Mouse (Mus musculus) thymus, postnatal 4 days (tissue): ENCODE measurements around the gene Rps29.
A peak's percentile ranks its signal among the peaks of the same experiment; 100 is the strongest.
"Not testable (repeated sequence)": the region's sequence is repeated elsewhere in the genome, so short reads cannot be mapped to it uniquely, and the experiment has no call there.

Experiments used
- DNase-seq: peaks from one replicate; pipeline ENCODE4 v3.0.0; 2021

The Rps29 gene

DNA sequence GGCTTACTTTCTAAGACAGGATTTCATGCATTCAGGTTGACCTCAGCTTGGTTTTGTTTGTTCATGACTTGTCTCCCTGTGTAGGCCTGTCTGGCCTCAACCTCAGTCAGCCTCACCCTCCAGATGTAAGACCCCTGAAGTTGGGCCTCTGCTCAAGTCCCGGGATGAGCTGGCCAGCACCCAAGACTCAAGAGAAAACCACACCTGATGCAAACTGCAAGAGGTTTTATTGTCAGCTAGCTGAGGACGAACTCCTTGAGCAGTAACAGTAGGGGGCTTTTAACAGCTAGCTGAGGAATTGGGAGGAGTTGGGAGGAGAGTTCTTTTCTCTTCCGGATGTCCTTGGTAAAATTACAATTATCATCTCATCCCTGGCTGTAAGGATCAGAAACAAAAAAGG, 18.5 kb upstream of the Rps29 start:
- DNase-seq, result no peak

DNA sequence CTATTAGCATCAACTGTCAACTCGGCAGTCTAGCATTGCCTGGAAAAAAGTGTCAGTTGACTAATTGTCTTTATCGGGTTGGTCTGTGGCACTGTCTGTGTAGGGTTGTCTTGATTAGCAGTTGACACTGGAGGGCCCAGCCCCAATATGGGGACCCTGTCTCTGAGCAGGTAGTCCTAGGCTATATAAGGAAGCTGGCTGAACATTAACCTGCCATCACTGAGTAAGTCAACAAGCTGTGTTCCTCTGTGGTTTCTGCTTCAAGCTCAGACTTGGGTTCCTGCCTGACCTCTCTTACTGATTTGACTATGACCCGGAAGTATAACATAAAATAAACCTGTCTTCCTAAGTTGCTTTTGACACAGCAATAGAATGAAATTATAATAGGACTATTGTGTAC, 17.0 kb upstream of the Rps29 start:
- no peak for DNase-seq

DNA sequence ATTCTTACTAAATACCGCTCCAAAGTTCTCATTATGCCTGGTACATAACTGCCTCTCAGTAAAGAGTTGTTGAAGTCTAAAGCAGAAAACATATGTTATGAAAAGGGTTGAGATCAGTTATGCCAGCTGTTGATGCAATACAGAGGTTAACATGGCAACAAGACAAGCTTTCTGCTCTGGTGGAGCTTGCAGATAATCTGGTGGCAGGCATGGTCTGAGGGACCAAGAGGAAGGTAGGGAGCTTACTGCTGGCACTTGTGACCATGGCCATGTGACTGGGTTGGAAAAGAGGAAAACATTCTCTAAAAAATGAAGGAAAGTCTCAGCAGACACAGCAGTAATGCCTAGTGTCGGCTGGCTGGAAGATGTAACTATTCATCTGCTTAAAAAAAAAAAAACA, 12.3 kb upstream of the Rps29 start:
- DNase-seq, result no peak

DNA sequence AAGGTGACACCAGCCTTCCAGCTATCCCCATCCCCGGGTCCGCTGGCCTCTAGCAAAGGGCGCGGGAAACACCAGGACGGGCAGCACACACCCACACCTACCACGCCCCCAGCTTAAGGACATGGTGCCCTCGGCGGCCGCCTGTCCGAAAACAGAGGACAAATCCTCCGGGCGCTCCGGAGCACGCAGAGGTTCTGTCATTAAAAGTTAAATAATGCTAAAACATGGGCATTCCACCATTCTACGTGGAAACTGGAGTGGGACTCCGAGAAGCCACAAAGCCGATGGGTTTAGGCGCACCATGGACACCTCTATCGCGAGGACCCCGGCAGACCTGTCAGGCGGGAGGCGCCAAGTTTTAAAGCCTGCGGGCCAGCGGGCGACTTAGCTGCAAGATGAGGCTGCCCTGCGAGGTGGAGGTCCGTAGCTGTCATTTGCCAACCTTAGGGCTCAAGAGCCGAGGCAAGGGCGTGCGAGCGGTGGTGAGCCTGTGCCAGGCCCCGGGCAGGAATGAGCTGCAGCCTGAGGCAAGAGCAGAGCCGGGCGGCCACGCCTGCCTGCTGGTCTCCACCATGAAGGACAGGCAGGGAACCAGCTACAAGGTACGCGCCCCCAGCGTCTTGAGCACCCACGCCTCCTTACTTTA, 9.6 kb upstream of the Rps29 start, which contains the start of gene Lrr1:
Lrr1 (plus strand) TSS at position 354 of the 646 bp plus-strand sequence.
- DNase-seq, result peak; percentile 88

DNA sequence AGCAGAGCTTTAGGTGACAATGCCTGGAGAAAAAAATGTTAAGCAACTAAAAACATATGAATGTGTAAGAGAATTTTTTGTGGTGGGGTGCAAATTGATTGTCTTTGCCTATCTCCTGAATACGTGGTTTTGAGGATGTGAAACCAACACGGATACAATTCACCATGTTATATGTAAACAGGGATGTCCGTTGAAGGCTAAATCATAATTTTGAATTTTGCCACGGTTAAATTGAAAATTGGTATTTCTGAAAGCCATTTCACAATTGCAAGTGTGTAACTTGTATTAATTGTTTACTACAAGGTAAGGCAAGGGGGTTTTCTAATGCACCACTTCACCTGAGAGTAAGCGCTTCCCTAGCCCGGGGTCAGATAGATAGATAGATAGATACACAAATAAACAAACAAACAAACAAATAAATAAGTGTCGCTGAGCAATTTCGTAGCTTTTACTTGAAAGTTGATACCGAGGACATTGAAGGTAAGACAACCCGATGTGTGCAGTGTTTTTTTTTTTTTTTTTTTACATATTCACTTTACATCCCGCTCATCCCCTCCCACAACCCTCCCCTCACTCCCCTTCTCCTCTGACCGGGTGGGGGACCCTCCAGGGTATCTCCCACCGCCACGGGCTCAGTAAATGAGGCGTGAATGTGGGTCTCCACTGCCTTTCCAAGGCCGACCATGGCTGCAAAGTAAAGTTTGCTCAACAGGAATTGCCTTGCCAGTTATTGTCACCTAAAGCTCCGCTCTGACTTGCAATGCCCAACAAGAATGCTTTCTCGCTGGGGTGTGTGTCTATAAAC, 8.9 kb upstream of the Rps29 start:
- no peak for DNase-seq

DNA sequence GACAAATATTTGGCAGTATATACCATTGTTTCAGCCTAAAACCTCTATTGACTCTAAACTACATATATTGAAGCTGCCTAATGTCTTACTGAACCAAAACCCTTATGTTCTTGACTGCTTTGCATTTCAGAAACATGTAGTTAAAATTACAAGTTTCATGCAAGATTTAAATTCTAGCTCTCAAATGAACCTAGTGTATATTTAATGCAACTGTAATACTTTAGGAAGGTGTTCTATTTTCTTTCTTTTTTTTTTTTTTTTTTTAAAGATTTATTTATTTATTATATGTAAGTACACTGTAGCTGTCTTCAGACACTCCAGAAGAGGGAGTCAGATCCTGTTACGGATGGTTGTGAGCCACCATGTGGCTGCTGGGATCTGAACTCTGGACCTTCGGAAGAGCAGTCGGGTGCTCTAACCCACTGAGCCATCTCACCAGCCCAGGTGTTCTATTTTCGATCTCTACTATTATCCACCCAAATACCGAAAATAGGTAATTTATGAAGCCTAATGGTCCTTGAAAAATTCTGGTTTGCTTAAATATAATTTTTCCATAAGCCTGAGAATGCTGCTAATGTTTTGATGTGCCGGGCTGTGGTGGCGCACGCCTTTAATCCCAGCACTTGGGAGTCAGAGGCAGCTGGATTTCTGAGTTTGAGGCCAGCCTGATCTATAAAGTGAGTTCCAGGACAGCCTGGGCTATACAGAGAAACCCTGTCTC, 8.0 kb upstream of the Rps29 start:
- not testable (repeated sequence) for DNase-seq

DNA sequence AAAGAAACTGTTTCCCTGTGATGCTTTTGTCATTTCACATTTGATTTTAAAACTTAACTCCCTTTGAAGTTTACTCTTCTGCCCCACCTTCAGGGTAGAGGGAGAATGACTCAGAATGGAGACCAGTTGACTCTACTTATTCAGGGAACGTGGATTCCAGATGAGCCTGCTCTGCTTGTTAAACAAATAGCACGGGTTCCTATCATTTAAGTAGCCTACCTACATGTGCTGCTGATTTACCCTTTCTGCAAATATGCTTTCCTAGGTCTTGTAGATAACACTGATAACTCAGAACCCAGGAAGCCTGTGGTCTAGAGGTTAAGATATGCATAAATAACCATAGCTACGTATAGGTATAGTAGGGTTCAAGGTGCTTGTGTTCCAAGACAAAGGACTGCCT, 5.9 kb upstream of the Rps29 start:
- DNase-seq, result no peak

DNA sequence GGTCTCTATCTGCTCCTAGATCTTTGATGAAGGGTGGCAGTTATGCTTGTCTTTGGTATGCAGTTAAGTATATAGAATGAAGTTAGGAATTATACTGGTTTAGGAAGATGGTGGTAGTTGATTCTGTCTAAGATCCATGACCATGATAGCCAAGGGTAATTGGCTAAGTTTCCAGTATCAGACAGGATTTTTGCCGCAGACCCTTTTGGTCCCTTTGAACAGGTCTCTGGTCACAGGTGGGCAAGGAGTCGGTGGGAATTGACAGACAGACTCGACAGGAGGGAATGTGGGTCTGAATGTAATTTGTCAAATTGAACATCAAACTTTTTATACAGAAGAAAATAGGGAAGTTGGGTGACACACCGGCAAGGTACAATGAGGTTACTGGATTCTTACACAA, 4.6 kb upstream of the Rps29 start:
- DNase-seq, result not testable (repeated sequence)

DNA sequence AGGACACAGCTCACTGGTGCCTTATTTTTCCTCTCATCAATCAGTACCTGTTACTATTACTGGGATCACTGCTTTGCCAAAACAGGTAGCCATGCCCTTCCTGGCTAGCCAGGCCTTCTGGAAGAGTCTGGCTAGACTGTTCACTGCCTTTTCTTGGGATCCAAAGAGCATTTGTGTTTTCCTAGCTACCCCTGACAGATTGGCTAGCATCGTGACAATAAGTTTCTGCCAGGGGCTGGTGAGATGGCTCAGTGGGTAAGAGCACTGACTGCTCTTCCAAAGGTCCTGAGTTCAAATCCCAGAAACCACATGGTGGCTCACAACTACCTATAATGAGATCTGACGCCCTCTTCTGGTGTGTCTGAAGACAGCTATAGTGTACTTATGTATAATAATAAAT, 1.7 kb upstream of the Rps29 start:
- DNase-seq, result not testable (repeated sequence)

DNA sequence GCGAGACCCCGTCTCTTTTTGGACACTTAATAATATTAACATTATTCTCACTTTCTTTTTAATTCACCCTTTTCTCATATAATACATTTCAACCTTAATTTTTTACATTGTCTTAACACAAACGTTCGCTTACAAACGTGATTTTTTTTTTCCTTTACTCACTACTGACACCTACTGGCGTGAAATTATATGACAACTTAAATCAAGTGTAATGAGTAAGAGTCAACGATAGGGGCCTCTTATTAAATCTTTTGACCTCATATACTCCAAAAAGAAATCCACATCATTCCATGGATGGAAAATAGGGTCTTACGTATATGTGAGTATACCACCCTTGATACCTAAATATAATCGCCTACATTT, 573 bp upstream of the Rps29 start:
- peak; percentile 18 for DNase-seq

DNA sequence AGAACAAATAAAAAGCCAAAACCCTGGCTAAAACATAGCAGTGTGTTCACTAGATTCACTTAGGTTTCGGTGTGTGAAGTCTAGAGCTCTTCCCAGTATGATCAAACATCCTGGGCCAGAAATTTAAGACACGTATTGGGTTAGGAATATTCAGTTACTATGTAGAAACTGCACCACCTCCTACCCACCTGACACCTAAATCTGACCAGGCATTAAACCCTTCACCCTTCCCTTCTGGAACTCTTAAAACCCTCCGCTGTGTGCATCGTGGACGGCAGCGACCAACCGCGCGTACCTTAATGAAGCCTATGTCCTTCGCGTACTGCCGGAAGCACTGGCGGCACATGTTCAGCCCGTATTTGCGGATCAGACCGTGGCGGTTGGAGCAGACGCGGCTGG, 621 bp downstream of the Rps29 start:
- DNase-seq, result no peak

DNA sequence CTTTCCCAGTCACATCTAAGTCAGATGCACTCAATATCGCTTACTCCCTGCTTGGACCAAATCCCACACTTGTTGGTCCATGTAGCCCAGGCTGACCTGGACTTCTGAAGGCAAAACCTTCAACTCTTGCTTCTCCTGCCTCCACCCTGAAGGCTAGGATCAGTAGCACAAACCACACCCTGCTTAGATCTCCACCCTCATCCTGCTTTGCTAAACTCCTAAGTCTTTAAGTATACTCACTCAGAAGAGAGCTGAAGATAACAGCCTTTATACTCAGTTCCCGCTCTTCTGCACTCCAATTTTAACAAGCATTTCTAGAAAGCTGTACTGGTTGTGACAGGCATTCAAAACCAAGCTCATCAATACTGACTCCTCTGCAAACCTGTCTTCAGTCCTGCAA, 1.9 kb downstream of the Rps29 start:
- no peak for DNase-seq

DNA sequence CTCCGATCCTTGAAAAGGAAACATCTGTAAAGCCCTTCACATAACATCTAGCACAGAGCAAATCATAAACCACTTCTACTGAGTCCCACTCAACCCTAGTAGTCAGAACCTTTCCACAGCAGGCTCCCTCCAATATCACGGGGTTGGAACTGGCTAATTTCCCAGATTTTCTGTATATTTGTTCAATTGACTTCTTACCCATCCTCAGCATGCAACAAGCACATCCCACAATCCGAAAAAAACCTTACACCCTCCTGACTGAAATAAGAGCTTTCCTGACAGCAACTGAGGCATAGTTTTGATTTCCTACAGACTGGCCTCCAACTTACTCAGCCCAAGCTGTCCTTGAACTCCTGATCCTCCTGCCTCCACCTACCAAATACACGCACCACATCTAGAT, 2.5 kb downstream of the Rps29 start:
- DNase-seq, result no peak

DNA sequence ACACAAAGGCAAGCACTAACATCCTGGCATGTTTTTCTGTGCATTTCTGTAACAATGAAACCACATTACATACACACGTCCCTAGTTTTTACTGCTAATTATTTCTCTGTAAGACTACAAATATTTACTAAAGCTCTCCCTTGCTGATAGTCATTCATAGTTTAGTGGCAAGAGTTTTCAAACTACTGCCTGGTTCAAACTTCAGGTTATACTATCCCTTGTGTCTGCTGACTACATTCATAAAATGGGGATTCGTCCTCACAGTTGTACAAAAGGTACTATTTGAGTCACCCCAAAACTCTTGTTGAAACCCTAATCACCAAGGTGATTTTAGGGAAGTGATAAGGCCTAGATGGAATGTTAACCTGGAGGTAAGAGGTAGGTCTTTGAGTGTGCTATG, 3.1 kb downstream of the Rps29 start:
- DNase-seq, result no peak

DNA sequence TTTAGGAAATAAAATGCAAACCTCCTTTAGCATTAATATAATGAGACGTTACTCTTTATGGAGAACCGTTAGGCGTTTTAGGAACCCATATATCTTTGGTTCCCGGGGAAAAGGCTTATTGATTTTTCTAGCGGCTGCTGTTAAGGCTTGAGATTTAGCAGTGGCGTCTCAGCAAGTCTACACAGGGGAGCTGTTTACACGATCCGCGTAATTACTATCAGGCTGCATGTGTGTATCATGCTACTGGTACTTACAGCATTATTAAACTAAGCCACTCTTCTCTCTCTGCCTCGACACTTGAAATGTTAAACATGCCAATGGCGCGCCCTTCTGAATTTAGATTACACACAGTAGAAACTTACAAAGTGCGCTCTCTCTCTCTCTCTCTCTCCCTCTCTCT, 8.9 kb downstream of the Rps29 start:
- no peak for DNase-seq

DNA sequence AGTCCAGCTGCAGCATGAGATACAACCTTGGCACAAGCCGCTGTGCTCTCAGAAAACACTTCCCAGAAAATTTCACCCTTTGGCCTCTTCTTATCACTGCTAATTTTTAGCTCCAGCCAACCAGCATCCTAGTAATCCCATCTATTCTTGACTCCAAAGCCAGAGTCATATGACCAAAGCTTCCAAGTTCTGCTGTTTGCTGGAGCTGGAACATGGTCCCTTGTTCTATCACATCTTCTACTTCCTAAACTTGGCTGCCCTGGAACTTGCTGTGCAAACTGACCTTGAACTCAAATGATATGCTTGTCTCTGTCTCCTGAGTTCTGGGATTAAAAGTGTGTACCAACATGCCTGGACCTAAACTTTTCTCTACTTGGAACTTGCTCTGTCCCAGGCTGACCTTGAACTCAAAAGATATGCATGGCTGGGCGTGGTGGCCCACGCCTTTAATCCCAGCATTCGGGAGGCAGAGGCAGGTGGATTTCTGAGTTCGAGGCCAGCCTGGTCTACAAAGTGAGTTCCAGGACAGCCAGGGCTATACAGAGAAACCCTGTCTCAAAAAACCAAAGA, 11.7 kb downstream of the Rps29 start:
- DNase-seq, result no peak

DNA sequence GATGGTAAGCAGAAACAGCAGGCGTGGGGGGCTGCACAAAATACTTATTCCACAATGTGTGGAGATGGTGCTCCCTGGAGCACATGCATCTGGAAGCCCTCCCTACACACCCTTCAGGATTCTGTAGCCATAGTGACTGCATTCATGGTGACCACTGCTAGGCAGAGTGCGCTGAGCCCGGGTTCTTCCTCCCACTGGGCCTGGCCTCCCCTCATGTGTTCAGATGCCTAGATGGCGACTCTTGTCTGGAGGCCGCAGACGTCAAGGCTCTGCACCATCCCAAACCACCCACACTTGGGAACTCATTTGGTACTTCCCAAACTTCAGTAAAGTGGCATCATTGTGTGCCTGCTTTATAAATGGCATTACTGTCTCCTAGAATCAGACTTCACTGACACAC, 15.5 kb downstream of the Rps29 start:
- DNase-seq, result no peak

DNA sequence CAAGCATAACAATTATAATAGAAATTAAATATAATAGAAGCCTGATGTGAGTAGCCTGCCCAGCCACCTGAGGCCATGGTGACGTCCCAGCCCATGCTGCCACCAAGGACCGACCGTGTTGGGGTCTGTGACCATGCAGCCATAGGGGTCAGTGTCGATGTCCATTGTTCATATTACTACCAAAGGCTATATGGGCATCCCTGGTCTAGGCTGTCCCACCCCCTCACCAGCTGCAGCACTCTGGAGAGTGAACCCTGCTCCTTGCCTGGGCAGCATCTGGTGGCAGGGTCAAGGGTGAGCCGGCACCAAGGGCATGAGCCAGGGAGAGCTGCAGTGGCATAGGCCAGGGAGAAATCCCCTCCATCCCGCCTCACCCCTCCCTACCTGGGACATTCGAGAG, 19.1 kb downstream of the Rps29 start:
- no peak for DNase-seq

DNA sequence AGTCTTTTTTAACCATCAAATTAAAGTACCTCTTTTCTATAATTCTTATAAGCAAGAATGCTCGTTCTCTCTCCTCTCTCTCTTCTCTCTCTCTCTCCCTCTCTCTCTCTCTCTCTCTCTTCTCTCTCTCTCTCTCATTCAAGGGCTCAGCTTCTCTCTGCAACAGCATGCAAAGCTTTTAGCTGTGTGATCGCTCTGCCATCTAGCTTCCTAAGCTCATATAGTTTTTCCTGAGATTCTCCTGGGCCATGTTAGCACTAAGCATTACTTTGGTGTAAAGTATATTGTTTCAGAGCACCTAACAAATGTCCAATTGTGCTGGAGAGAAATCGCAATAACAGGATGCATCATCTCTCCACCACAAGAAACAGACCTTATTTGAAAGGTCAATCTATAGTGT, 19.8 kb downstream of the Rps29 start:
- no peak for DNase-seq

DNA sequence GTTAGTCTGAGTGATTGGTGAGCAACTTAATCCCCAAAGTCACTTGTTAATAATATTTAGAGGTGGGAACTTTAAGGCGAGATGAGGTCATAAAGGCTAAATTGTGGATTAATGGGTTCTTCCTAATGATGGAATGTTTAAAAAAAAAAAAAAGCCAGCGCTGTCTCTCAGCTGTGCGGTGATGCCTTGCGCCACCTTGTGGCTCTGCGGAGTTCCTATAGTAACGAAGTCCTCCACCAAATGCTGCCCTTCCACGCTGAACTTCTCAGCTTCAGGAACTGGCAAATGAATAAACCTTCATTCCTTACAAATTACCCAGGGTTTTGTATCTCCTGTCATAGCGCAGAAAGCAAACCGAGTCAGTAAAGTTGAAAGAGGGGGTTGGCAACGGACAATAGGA, 27.0 kb downstream of the Rps29 start:
- DNase-seq, result peak; percentile 74

DNA sequence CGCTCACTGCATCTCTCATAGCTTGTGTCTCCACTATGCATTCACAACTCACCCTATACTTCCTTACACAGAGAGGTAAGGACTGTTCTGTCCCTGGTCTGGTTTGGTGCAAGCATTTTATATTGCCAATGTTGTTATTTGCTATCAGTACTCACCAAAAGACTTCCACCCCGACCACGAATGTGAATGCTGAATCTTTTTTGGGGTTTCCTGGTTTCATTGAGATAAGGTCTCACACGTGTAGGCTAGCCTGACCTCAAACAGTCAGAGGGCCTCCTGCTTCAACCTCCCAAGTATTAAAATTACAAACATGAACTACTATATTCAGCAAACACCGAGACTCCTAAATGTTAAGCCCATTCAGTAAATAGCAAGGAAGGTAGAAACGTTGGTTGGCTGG, 27.7 kb downstream of the Rps29 start:
- no peak for DNase-seq

DNA sequence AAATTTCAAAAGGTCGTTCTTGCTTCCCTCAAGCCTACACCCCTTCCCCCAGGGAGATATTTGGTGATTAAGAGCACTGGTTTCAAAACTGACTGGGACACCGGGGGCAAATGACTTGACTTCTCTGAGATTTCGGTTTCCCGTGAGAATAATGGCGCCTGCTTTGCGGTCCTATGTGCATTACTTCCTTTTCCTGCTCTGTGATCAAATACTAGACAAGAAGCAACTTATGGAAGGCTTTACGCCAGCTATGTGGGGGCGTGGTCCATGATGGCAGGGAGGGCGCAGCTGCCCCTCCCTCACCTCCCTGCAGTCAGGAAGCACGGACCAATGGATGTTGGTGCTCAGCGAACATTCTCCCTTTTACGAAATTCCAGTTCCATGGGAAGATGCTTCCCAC, 28.5 kb downstream of the Rps29 start:
- DNase-seq, result peak; percentile 13

DNA sequence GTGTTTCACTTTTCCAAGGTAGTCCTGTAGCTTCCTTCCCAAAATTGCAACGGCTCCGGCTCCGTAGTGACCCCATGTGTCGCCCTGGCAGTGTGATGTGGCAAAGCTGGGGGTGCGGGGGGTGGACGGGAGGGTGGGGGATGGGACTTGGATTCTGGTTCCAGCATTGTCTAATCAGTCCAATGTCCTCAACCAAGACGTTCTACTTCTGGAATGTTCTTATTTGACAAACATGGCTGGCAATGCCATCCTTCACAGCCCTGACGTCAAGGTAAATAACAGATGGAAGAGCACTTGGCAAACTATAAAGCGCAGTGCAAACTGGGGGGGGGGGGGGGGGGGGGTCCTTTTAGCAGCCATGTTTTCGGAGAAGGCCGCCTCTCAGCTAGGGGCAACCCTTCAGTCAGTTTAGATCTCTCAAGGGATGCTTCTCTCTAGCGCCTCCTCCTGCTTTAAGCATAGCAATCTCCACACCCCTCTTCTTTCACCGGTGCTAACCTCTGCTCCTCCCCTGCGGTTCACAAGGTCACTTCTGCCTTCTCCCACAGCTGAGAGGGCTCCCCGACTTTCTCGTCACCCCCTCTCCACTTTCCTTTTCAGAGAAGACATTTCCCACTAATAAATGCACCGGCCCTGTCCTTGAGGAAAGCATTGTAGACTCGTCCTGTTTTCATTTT, 29.2 kb downstream of the Rps29 start:
- peak; percentile 10 for DNase-seq
